Mouse (Mus musculus): Measurements from ENCODE around the gene Snx25.

The Snx25 gene

GRCm38 (mm10) chr8:46152064-46153031, at the start of gene Snx25:
Snx25 (minus strand) TSS chr8:46152159.
- peak; percentile 95 for DNase-seq

GRCm38 (mm10) chr8:46197673-46198072, 45.7 kb upstream of the Snx25 start:
- DNase-seq = no peak

- no peak for DNase-seq
Measured at GRCm38 (mm10) chr8:46196877-46197276, 44.9 kb upstream of the Snx25 start.

- no peak for DNase-seq
Measured at GRCm38 (mm10) chr8:46193100-46193499, 41.1 kb upstream of the Snx25 start.

GRCm38 (mm10) chr8:46185361-46185760, 33.4 kb upstream of the Snx25 start:
- DNase-seq = peak; percentile 47

- DNase-seq = no peak
Measured at GRCm38 (mm10) chr8:46180136-46180535, 28.2 kb upstream of the Snx25 start.

GRCm38 (mm10) chr8:46173651-46174050, 21.7 kb upstream of the Snx25 start:
- no peak for DNase-seq

GRCm38 (mm10) chr8:46163870-46164190, 11.9 kb upstream of the Snx25 start:
- no peak for DNase-seq

GRCm38 (mm10) chr8:46162953-46163869, 11.3 kb upstream of the Snx25 start:
- DNase-seq = peak; percentile 98

GRCm38 (mm10) chr8:46153042-46153441, 1.1 kb upstream of the Snx25 start:
- DNase-seq = no peak

- DNase-seq = peak; percentile 65
Measured at GRCm38 (mm10) chr8:46151202-46152062, 527 bp downstream of the Snx25 start, which contains the start of gene Cfap97. Cfap97 (plus strand) TSS chr8:46151771.

GRCm38 (mm10) chr8:46149782-46150181, 2.2 kb downstream of the Snx25 start:
- DNase-seq = no peak

- no peak for DNase-seq
Measured at GRCm38 (mm10) chr8:46149306-46149705, 2.7 kb downstream of the Snx25 start.

- no peak for DNase-seq
Measured at GRCm38 (mm10) chr8:46146173-46146572, 5.8 kb downstream of the Snx25 start.

GRCm38 (mm10) chr8:46143924-46144323, 8.0 kb downstream of the Snx25 start:
- DNase-seq = no peak

- DNase-seq = no peak
Measured at GRCm38 (mm10) chr8:46143470-46143869, 8.5 kb downstream of the Snx25 start.

- DNase-seq = no peak
Measured at GRCm38 (mm10) chr8:46142498-46143081, 9.4 kb downstream of the Snx25 start.

- DNase-seq = no peak
Measured at GRCm38 (mm10) chr8:46141688-46142087, 10.3 kb downstream of the Snx25 start.

GRCm38 (mm10) chr8:46140376-46141120, 11.4 kb downstream of the Snx25 start:
- no peak for DNase-seq

- DNase-seq = no peak
Measured at GRCm38 (mm10) chr8:46137843-46138596, 13.9 kb downstream of the Snx25 start.

- no peak for DNase-seq
Measured at GRCm38 (mm10) chr8:46137336-46137735, 14.6 kb downstream of the Snx25 start.
